Comparison of ENCODE assay signal across 8 mouse cellular contexts in genomic region chrX:129303987-129304386, GRCm38 (mm10).
A peak's percentile ranks its signal among the peaks of the same experiment; 100 is the strongest.
DNase-seq lines count a peak whose midpoint lies in the region; ATAC-seq and TF ChIP-seq lines count a peak whose summit lies in the region.

No protein-coding gene starts in this region.

- no peak overlapping the region for H3K27ac ChIP-seq in liver, adult 2 months (replicated peaks; ENCODE audit: insufficient read depth, low read depth, low read length)
- no peak overlapping the region for H3K27ac ChIP-seq in liver, embryonic 11.5 days (ENCODE audit: low read depth, low read length)
- no peak overlapping the region for H3K27ac ChIP-seq in embryonic facial prominence, embryonic 10.5 days (replicated peaks)
- no peak overlapping the region for H3K27ac ChIP-seq in limb, embryonic 14.5 days (replicated peaks; ENCODE audit: low read depth, low read length)

- no peak for TF ChIP-seq POLR2A in liver, adult 2 months (IDR thresholded peaks at IDR 0.05; ENCODE audit: extremely low read depth, insufficient read depth, low read length)
- no peak for TF ChIP-seq POLR2A in limb, embryonic 14.5 days (IDR thresholded peaks at IDR 0.05; ENCODE audit: borderline replicate concordance, extremely low read depth, insufficient read depth, insufficient read length)

- peak; percentile 19 for DNase-seq in liver, adult 2 months (ENCODE audit: extremely low read depth, low read depth, low spot score)
- DNase-seq in liver, embryonic 11.5 days (ENCODE audit: low spot score) = no peak
- peak; percentile 37 for DNase-seq in adrenal gland, postnatal 25 days
- DNase-seq in embryonic facial prominence, embryonic 10.5 days (ENCODE audit: low spot score) = peak; percentile 45
- DNase-seq in kidney, adult 9 months = peak; percentile 29
- DNase-seq in limb, embryonic 14.5 days (ENCODE audit: low spot score) = peak; percentile 60
- DNase-seq in retina, postnatal 1 day = peak; percentile 70
- no peak for DNase-seq in spleen, adult 12 weeks (ENCODE audit: low spot score)

- peak; percentile 26; the same call in 1 of the 2 replicates for TF ChIP-seq CTCF in liver, adult 2 months (IDR thresholded peaks at IDR 0.05; ENCODE audit: low read depth, low read length)

- WGBS in liver, adult 2 months = 40% methylated on average over 5 of the region's 5 CpGs
- 54% methylated on average over 5 of the region's 5 CpGs for WGBS in liver, embryonic 11.5 days
- WGBS in embryonic facial prominence, embryonic 10.5 days = 47% methylated on average over 5 of the region's 5 CpGs
- 40% methylated on average over 5 of the region's 5 CpGs for WGBS in limb, embryonic 14.5 days

- no peaks in the 10 kb centered on the region for H3K27me3 ChIP-seq in liver, adult 2 months (ENCODE audit: control insufficient read depth, insufficient read depth, low read length)
- no peaks in the 10 kb centered on the region for H3K27me3 ChIP-seq in liver, embryonic 11.5 days (replicated peaks; ENCODE audit: control insufficient read depth, insufficient read depth, low read length)
- H3K27me3 ChIP-seq in embryonic facial prominence, embryonic 10.5 days (replicated peaks; ENCODE audit: low read depth, poor library complexity, severe bottlenecking) = no peaks in the 10 kb centered on the region
- H3K27me3 ChIP-seq in limb, embryonic 14.5 days (ENCODE audit: control insufficient read depth, insufficient read depth, low read length) = no peaks in the 10 kb centered on the region

- no peak overlapping the region for H3K4me2 ChIP-seq in liver, embryonic 11.5 days
- no peak overlapping the region for H3K4me2 ChIP-seq in limb, embryonic 14.5 days (replicated peaks; ENCODE audit: low read depth, low read length, severe bottlenecking)

- ATAC-seq in liver, embryonic 11.5 days (replicated peaks; ENCODE audit: low FRiP score) = no peak
- ATAC-seq in limb, embryonic 14.5 days (ENCODE audit: low FRiP score, low read depth) = no peak

- H3K4me3 ChIP-seq in liver, adult 2 months (ENCODE audit: insufficient read depth, low read depth, low read length) = no peak overlapping the region
- H3K4me3 ChIP-seq in liver, embryonic 11.5 days (ENCODE audit: low read depth, low read length) = no peak overlapping the region
- H3K4me3 ChIP-seq in embryonic facial prominence, embryonic 10.5 days = no peak overlapping the region
- no peak overlapping the region for H3K4me3 ChIP-seq in limb, embryonic 14.5 days (replicated peaks; ENCODE audit: low read length)

- H3K4me1 ChIP-seq in liver, adult 2 months (ENCODE audit: control insufficient read depth, insufficient read depth, low read length) = no peaks in the 10 kb centered on the region
- no peaks in the 10 kb centered on the region for H3K4me1 ChIP-seq in liver, embryonic 11.5 days (replicated peaks; ENCODE audit: control insufficient read depth, insufficient read depth, low read length)
- no peaks in the 10 kb centered on the region for H3K4me1 ChIP-seq in embryonic facial prominence, embryonic 10.5 days
- no peaks in the 10 kb centered on the region for H3K4me1 ChIP-seq in limb, embryonic 14.5 days (ENCODE audit: control insufficient read depth, insufficient read depth, low read length)

- H3K9me3 ChIP-seq in liver, embryonic 11.5 days (ENCODE audit: control insufficient read depth, low read length) = no peaks in the 10 kb centered on the region
- H3K9me3 ChIP-seq in embryonic facial prominence, embryonic 10.5 days = no peaks in the 10 kb centered on the region
- no peaks in the 10 kb centered on the region for H3K9me3 ChIP-seq in limb, embryonic 14.5 days (ENCODE audit: control insufficient read depth, low read length)

- no peak overlapping the region for H3K9ac ChIP-seq in liver, adult 2 months (ENCODE audit: low read depth, low read length)
- no peak overlapping the region for H3K9ac ChIP-seq in liver, embryonic 11.5 days (ENCODE audit: low read depth, low read length)
- H3K9ac ChIP-seq in limb, embryonic 14.5 days (ENCODE audit: low read depth, low read length, severe bottlenecking) = no peak overlapping the region

- H3K36me3 ChIP-seq in liver, adult 2 months (ENCODE audit: control insufficient read depth, insufficient read depth, low read length) = no peaks in the 10 kb centered on the region
- H3K36me3 ChIP-seq in liver, embryonic 11.5 days (ENCODE audit: control insufficient read depth, insufficient read depth, low read length) = no peaks in the 10 kb centered on the region
- no peaks in the 10 kb centered on the region for H3K36me3 ChIP-seq in embryonic facial prominence, embryonic 10.5 days (replicated peaks)
- no peaks in the 10 kb centered on the region for H3K36me3 ChIP-seq in limb, embryonic 14.5 days (ENCODE audit: control insufficient read depth, insufficient read depth, low read length)

- H3K79me2 ChIP-seq in liver, adult 2 months (ENCODE audit: control insufficient read depth, insufficient read depth, low read length) = no peaks in the 10 kb centered on the region

Comparison
In these comparisons a context has a peak if more than half of its experiments do, and no peak if none do; other contexts are left out.
1. DNase-seq: peak in liver, adult 2 months (single experiment), adrenal gland, postnatal 25 days (single experiment), embryonic facial prominence, embryonic 10.5 days (single experiment), kidney, adult 9 months (single experiment), limb, embryonic 14.5 days (single experiment) and retina, postnatal 1 day (single experiment); none in liver, embryonic 11.5 days (single experiment) and spleen, adult 12 weeks (single experiment).